Mouse (Mus musculus): ENCODE measurements around the gene Cwc22.

The Cwc22 gene

GRCm38 (mm10) chr2:77974986-77975385, 28.8 kb upstream of the Cwc22 start:
- no peak for TF ChIP-seq GATA4 (IDR thresholded peaks at IDR 0.05; ENCODE audit: insufficient replicate concordance, low read length)

- TF ChIP-seq GATA4 (IDR thresholded peaks at IDR 0.05; ENCODE audit: insufficient replicate concordance, low read length): no peak
Observed at GRCm38 (mm10) chr2:77974366-77974765, 28.2 kb upstream of the Cwc22 start.

- TF ChIP-seq GATA4 (IDR thresholded peaks at IDR 0.05; ENCODE audit: insufficient replicate concordance, low read length): no peak
Observed at GRCm38 (mm10) chr2:77973296-77973695, 27.1 kb upstream of the Cwc22 start.

- TF ChIP-seq GATA4 (IDR thresholded peaks at IDR 0.05; ENCODE audit: insufficient replicate concordance, low read length): no peak
Observed at GRCm38 (mm10) chr2:77972541-77972940, 26.4 kb upstream of the Cwc22 start.

- TF ChIP-seq GATA4 (IDR thresholded peaks at IDR 0.05; ENCODE audit: insufficient replicate concordance, low read length): no peak
Observed at GRCm38 (mm10) chr2:77971871-77972270, 25.7 kb upstream of the Cwc22 start.

GRCm38 (mm10) chr2:77971361-77971760, 25.2 kb upstream of the Cwc22 start:
- no peak for TF ChIP-seq GATA4 (IDR thresholded peaks at IDR 0.05; ENCODE audit: insufficient replicate concordance, low read length)

GRCm38 (mm10) chr2:77970556-77970955, 24.4 kb upstream of the Cwc22 start:
- no peak for TF ChIP-seq GATA4 (IDR thresholded peaks at IDR 0.05; ENCODE audit: insufficient replicate concordance, low read length)

- no peak for TF ChIP-seq GATA4 (IDR thresholded peaks at IDR 0.05; ENCODE audit: insufficient replicate concordance, low read length)
Observed at GRCm38 (mm10) chr2:77969956-77970355, 23.8 kb upstream of the Cwc22 start.

- TF ChIP-seq GATA4 (IDR thresholded peaks at IDR 0.05; ENCODE audit: insufficient replicate concordance, low read length): no peak
Observed at GRCm38 (mm10) chr2:77962450-77963193, 16.4 kb upstream of the Cwc22 start.

- no peak for TF ChIP-seq GATA4 (IDR thresholded peaks at IDR 0.05; ENCODE audit: insufficient replicate concordance, low read length)
Observed at GRCm38 (mm10) chr2:77961256-77961655, 15.1 kb upstream of the Cwc22 start.

- no peak for TF ChIP-seq GATA4 (IDR thresholded peaks at IDR 0.05; ENCODE audit: insufficient replicate concordance, low read length)
Observed at GRCm38 (mm10) chr2:77960711-77961110, 14.5 kb upstream of the Cwc22 start.

- TF ChIP-seq GATA4 (IDR thresholded peaks at IDR 0.05; ENCODE audit: insufficient replicate concordance, low read length): no peak
Observed at GRCm38 (mm10) chr2:77959341-77959740, 13.2 kb upstream of the Cwc22 start.

GRCm38 (mm10) chr2:77951415-77951913, 5.3 kb upstream of the Cwc22 start:
- TF ChIP-seq GATA4 (IDR thresholded peaks at IDR 0.05; ENCODE audit: insufficient replicate concordance, low read length): no peak

- TF ChIP-seq GATA4 (IDR thresholded peaks at IDR 0.05; ENCODE audit: insufficient replicate concordance, low read length): no peak
Observed at GRCm38 (mm10) chr2:77950111-77950510, 3.9 kb upstream of the Cwc22 start.

- no peak for TF ChIP-seq GATA4 (IDR thresholded peaks at IDR 0.05; ENCODE audit: insufficient replicate concordance, low read length)
Observed at GRCm38 (mm10) chr2:77949521-77949920, 3.3 kb upstream of the Cwc22 start.

GRCm38 (mm10) chr2:77948921-77949320, 2.7 kb upstream of the Cwc22 start:
- no peak for TF ChIP-seq GATA4 (IDR thresholded peaks at IDR 0.05; ENCODE audit: insufficient replicate concordance, low read length)

- TF ChIP-seq GATA4 (IDR thresholded peaks at IDR 0.05; ENCODE audit: insufficient replicate concordance, low read length): no peak
Observed at GRCm38 (mm10) chr2:77948126-77948525, 2.0 kb upstream of the Cwc22 start.
